Mouse (Mus musculus) T-helper 2 cell (primary cell): ENCODE data around the gene Itpa.
"Not testable (repeated sequence)": the region's sequence is repeated elsewhere in the genome, so short reads cannot be mapped to it uniquely, and the experiment has no call there.

ENCODE experiments used
- in situ Hi-C: fragments of 300-600 bp; cut with MboI, MseI; formaldehyde crosslinking; loops from one replicate; pipeline ENCODE4 v1.15.1; 2025; ENCODE audit warnings: high pct_unique_total_duplicates

Itpa gene

GRCm38 (mm10) chr2:130667559-130667958 is at the start of gene Itpa:
Gene Itpa (plus strand): TSS chr2:130667610.
- in situ Hi-C loops, result no loop called here

GRCm38 (mm10) chr2:130618972-130619371 is 48.4 kb upstream of the Itpa start:
- in situ Hi-C loops, result no loop called here

- in situ Hi-C loops, result no loop called here
Measured at GRCm38 (mm10) chr2:130628424-130628823, 39.0 kb upstream of the Itpa start.

- in situ Hi-C loops, result no loop called here
Measured at GRCm38 (mm10) chr2:130629080-130629838, 38.2 kb upstream of the Itpa start.

- in situ Hi-C loops, result no loop called here
Measured at GRCm38 (mm10) chr2:130629839-130630203, 37.6 kb upstream of the Itpa start, which contains the start of the genes Fastkd5 and Ubox5. Gene Fastkd5 (minus strand): TSS chr2:130630027. Gene Ubox5 (minus strand): TSS chr2:130630038.

GRCm38 (mm10) chr2:130632416-130632815 is 35.0 kb upstream of the Itpa start:
- in situ Hi-C loops, result no loop called here

GRCm38 (mm10) chr2:130632887-130633675 is 34.3 kb upstream of the Itpa start:
- in situ Hi-C loops, result no loop called here

- in situ Hi-C loops, result no loop called here
Measured at GRCm38 (mm10) chr2:130634006-130634738, 33.2 kb upstream of the Itpa start.

GRCm38 (mm10) chr2:130634739-130635411 is 32.5 kb upstream of the Itpa start:
- in situ Hi-C loops, result no loop called here

- in situ Hi-C loops, result no loop called here
Measured at GRCm38 (mm10) chr2:130635847-130636246, 31.6 kb upstream of the Itpa start.

GRCm38 (mm10) chr2:130638101-130638611 is 29.3 kb upstream of the Itpa start:
- in situ Hi-C loops, result no loop called here

- in situ Hi-C loops, result no loop called here
Measured at GRCm38 (mm10) chr2:130639276-130639675, 28.1 kb upstream of the Itpa start.

GRCm38 (mm10) chr2:130641351-130642025 is 25.9 kb upstream of the Itpa start:
- in situ Hi-C loops, result no loop called here

GRCm38 (mm10) chr2:130642197-130642660 is 25.2 kb upstream of the Itpa start:
- in situ Hi-C loops, result no loop called here

- in situ Hi-C loops, result no loop called here
Measured at GRCm38 (mm10) chr2:130642684-130643369, 24.6 kb upstream of the Itpa start, which contains the start of gene Lzts3. Gene Lzts3 (minus strand): TSS chr2:130642803.

- in situ Hi-C loops, result no loop called here
Measured at GRCm38 (mm10) chr2:130645198-130645597, 22.2 kb upstream of the Itpa start.

GRCm38 (mm10) chr2:130649028-130649427 is 18.4 kb upstream of the Itpa start:
- in situ Hi-C loops, result not testable (repeated sequence)

GRCm38 (mm10) chr2:130653303-130653702 is 14.1 kb upstream of the Itpa start:
- in situ Hi-C loops, result no loop called here

GRCm38 (mm10) chr2:130653760-130654159 is 13.7 kb upstream of the Itpa start:
- in situ Hi-C loops, result no loop called here
